Mouse (Mus musculus): ENCODE measurements at regions not wholly inside any gene's neighbourhood (a gene's known extent, or its start where the extent isn't known, plus 50 kb on each side); places are given as distances from the start of the nearest gene placed in this dataset.

DNA sequence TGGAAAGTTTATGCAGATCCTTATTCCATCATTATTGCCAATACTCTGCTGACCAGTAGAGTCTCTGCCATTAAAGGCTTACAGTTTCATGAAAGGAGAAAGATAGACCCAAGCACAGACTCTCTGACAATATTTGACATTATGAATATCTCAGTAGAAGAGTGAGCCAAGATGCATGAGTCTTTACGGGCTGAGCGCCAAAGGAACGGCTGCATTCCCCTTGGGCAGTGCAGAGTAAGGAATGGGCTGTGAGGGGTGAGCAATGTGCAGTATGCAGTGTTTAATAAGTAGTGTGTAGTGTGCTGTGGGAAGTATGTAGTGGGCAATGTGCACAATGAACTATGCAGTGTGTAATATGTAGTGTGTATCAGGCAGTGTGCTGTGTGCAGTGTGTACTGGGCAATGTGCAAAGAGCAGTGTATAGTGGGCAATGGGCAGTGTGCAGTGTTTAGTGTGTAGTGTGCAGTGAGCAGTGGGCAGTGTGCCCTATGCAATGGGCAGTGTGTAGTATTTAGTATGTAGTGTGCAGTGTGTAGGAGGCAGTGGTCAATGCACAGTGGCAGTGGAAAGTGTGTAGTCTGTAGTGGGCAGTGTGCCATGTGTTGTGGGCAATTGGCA, 671.8 kb downstream of the 5730522E02Rik start:
- no peak for DNase-seq (ENCODE audit: low spot score in 2 of 2)

DNA sequence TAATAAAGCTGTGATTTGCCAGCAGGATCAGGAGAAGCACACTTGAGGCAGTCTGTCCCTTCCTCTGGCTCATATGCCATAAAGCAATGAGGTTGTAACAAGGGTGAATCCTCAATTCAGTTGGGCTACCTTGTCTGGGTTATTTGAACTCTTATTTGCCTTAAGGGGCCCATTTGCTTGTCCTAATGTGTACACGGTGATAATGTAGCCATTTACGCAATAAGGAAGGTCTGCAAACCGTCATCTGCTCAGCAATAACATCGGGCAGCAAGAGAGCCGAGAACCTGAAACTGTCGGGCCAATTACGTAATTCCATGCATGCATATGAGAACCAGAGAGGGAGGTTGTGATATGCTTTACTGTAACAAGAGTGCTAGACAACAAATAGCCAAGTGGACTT, 674.5 kb downstream of the 5730522E02Rik start:
- no peak for DNase-seq (ENCODE audit: low spot score in 2 of 2)

DNA sequence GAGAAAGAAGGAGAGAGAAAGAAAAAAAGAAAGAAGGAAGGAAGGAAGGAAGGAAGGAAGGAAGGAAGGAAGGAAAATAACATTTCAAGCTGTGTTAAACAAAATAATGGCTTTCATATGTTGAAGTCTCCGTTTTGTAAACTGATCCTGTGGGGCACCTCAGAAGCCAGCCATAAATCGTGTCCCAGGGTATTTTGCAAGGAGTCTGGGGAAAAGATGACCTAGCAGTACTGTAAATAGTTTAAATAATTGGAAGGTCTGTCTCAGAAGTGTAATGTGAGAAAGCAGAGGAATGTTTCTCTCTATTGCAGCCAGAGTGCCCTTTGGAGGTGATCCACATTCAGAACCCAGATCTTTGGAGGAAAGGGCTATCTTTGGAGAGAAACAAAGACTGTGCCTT, 677.5 kb downstream of the 5730522E02Rik start:
- no peak for DNase-seq (ENCODE audit: low spot score in 2 of 2)

DNA sequence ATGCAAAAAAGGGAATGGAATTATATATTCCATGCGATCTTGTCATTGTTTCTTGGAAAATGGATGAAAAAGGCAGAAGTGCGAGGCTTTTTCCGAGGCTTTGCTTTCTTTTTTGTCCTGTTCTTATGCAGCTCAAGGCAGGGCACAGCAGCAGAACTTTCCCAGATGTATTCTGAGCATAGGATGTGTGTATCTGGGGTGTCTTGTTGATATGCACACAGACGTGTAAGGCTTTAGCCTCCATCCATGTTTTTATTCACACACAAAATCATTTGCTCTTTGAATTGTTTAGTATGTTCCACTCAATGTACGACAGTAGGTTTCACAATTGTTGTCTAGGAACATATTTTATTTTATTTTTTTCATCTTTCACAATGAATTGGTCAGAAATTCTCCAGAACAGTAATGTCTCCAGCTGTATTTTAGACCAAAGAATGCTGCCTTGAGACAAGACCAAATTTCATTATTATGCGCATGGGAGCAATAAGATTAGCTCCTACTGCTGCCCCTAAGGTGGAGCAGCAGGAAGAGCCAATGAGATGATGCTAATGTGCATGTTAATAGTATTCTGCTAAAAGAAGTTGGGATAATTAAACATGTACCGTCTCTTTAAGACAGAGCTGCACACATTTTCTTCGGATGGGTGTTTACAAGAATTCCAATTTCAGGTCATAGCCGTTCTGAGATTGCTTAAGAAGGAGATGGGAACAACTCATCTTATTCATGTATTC, 678.7 kb downstream of the 5730522E02Rik start:
- no peak for DNase-seq (ENCODE audit: low spot score in 2 of 2)

DNA sequence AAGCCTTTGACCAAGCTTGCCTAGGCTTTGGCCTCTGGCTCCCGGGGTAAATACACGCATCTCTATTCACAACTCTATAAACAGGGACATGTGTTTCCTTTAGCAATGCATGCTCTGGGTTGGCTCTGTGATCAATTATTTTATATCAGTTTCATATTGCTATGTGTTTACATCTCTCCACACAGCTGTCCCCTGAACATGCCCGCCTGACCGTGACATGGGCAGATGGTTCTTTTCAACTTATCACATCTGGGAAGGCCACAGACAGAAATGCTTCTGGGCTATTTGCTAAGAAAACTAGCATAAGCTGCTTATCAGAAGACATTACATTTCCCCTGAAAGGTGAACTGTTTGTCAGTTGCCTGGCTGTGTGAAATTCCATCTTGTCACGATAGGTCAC, 682.5 kb downstream of the 5730522E02Rik start:
- DNase-seq (ENCODE audit: low spot score in 2 of 2), result no peak

DNA sequence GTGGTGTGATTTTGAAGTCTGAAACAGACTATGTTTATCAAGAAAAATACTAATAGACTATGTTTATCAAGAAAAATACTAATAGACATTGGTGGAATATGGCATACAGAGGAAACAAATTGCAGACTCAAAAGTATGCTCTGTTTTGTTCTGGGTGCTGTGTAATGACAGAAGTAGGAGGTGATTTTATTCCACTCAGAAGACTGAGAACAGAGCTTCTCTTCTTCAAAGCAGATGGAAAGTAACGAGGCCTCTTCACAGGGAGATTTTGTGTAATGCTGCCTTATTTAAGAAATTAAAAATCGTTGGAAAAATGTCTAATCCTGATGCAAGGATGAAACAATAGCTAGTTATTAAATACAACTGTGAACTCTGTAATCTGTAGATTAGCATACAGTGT, 691.7 kb downstream of the 5730522E02Rik start:
- DNase-seq (ENCODE audit: low spot score in 2 of 2), result no peak

DNA sequence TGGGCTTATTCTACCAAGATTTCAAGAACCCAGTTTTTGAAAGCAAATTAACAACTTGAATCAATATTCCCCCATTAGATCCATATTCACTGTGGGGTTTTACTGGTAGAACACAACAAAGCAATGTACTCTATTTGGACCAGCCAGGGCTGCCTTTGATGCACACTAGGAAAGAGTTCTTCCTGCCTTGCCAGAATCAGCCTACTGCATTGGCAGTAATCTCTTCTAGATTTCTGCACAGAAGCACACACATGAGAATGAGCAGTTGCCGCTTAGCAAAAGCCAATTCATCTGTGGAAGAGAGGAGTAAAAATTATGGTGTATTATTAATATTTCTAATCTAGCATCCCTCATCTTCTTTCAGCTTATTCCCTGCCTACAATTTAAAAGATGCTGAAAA, 692.4 kb downstream of the 5730522E02Rik start:
- DNase-seq (ENCODE audit: low spot score in 2 of 2), result no peak

DNA sequence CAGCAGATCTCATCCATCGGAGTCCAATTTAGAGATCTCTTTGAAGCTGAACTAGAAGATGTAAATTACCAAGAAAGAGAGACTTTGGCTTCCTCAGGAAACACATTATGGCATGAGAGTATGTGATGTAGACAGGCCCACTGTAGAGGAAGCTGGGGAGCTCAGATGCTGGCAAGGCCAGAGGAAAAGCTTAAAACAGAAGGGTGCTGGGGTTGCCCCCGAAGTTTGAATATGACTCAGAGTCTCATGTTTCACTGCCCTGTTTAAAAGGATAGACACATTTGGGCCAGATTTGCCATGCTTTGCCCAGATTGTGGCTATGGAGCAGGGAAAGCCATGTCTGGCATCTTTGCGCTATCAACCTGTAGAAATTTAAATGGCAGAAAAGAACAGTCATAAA, 705.1 kb downstream of the 5730522E02Rik start:
- no peak for DNase-seq (ENCODE audit: low spot score in 2 of 2)

DNA sequence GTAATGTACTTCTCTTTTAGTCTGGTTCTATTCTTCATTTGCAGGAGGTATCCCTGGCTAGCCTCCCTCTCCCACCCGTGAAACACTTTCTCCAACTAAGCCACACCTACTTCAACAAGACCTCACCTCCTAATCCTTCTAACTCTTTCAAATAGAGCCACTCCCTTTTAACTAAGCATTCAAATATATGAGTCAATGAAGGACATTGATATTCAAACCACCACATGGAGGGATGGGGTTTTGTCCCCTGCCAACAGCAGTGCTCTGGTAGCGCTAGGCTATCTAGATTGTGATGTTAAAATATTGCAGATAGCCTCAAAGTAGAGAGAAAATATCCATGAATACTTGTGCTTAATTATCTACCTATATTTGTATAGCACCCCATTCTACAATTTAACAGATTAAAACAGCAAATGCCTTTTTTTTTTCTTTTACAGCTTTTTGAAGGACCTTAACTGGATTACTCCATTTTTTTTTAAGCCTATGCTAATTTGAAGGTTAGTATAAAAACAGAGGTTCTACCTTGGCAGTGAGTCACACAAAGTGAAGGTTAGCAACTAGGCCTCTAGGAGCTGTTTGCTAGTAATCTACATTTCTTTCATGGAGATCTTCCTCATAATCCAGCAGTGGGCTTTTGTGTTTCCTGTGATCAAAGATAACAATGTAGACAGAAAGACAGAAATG, 736.7 kb downstream of the 5730522E02Rik start:
- no peak for DNase-seq (ENCODE audit: low spot score in 2 of 2)

DNA sequence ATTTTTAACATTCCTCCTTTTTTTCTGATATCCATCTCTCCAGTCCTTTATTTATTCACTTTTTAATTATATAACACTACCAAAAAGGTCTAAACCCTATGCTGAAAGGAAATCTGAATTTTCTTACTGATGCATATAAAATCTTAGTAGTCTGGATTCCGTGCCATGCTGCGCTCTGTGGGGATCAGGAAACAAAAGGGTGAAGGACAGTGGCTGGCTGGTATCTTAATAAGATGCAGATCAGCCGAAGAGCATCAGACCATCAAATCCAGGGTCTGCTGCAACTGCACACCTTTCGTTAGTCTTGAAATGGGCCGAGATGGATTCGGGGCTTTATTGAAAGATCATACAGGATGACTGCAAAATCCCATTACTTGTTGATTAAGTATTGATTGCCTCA, 740.7 kb downstream of the 5730522E02Rik start:
- no peak for DNase-seq (ENCODE audit: low spot score in 2 of 2)

DNA sequence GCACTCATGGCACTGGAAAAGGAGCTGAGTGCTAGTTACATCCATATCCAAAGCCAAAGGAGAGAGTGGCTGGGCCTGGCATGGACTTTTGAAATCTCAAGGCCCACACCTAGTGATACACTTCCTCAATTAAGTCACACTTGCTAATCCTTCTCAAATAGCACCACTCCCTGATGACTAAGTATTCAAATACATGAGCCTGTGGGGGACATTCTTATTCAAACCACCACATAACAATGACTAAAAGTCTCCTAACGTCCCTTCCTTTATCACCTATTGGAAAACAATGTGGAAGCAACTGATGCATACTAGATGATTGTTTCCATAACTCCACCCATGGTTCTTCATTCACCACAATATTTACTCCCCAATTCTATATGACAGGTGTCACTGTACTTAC, 773.4 kb downstream of the 5730522E02Rik start:
- DNase-seq (ENCODE audit: low spot score in 2 of 2), result no peak

DNA sequence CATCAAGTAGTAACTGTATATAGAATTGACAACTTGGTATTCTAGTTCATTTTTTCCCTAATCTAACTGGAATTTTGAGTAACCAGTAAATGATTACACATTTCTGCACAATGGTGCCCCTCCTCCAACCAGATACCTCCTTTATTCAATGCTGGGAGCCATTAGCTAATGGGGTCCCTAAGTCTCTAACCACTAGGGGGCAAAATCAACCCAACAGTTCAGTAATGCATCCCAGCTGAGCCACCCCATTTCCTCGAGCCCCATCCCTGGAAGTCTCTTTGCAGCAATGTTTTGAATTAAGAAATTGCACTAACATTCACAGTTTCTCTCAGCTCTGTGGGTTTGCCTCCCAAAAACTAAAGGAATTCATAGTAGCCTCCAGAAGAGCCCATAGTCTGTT, 774.9 kb downstream of the 5730522E02Rik start:
- no peak for DNase-seq (ENCODE audit: low spot score in 2 of 2)

DNA sequence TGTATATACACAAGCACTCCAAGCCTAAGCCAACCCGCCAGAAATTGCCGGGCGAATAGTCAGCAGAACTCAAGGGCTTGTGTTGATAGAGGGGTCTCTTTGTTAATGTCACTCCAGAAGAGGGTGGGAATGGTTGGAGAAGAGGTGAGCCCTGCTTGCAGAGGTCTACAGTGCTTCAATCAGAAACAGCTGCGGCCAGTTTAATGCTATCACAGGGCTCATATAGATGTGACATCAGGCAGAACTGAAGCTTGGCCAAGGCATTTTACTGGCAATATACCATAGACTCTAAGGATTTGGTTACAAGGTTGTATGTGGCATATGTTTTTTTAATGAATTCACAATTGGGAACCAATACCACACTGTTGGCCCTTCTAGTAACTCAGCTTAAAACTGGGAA, 787.4 kb downstream of the 5730522E02Rik start:
- DNase-seq (ENCODE audit: low spot score in 2 of 2), result no peak

DNA sequence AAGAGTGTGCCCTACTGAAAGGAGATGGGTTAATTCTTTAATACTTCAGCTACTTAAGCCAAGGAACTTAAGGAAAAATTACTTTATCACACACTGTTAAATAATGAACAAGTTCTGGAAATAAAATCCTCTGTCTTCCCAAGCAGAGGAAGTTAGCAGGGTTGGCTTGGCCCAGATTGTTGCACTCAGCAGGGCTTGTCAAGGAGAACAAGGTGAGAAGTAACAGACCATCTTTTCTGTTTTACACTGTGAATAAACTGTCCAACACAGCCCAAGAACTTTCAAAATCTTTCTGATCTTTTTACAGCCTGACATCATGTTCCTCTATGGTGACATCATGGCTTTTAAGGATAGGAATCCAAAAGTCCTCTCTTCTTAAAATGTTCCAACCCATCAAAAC, 789.1 kb downstream of the 5730522E02Rik start:
- no peak for DNase-seq (ENCODE audit: low spot score in 2 of 2)

DNA sequence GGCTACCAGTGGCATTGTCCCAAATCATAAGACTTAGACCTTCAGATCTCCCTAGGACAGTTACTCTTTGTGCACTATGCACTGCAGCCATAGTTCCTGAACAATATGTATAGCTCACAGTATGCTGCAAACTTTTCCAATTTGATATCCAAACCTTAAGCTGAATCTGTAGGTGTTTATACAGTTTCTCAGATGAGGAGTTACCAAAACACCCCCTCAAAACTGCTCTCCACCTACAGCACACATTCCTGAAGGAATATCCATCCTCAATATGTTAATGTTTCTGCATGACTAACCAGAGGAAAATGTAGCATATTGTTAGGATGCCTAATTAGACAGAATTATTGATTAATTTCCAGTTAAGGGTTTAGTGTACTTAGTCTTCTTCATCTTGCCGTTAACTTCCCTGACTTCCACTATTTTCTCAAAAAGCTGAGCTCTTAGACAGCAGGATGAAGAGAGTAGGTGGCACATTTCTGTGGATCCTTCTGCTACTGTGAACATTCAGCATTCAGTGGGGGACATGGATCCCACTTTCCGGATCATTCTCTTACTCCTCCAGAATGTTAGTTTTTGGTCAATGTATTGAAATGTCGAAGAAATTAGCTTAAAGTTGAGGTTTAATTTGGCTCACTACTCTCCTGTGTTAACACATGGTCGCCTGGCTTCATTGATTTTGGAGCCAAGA, 800.0 kb downstream of the 5730522E02Rik start:
- DNase-seq (ENCODE audit: low spot score in 2 of 2), result no peak

DNA sequence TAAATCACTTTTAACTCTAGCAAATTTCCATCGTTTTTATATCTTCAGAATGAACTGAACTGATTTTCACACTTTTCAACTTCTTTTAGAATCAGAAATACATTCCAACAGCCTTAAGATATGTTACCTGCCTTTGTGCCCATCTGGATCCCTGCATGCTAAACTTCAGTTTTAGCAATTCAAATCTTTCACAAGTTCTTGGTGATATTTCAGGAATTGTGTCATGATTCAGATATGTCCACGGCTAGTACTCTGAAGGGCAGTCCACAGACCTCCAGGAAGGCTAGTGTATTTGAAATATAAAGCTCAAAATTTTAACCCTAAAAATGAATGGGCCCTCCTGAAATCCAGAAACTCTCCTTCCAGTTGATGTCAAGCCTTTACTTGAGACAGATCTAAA, 818.9 kb downstream of the 5730522E02Rik start:
- no peak for DNase-seq (ENCODE audit: low spot score in 2 of 2)

DNA sequence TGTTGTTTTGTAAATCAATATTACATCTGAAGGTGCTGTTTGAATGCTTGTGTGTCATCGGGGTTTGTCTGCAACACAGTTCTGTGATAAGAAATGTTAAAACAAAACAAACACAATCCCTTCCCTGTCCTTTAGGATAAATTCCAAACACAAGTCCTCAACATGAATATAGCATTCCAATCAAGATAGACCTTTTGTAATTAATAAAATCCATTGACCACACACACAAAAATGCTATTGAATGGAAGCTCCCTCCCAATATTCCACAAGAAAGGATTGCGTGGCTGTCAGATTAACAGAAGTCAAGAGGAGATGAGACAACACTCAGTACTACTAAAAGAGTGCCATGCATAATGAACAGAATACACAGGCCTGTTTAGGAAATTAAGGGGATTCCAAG, 843.5 kb downstream of the 5730522E02Rik start:
- no peak for DNase-seq (ENCODE audit: low spot score in 2 of 2)

DNA sequence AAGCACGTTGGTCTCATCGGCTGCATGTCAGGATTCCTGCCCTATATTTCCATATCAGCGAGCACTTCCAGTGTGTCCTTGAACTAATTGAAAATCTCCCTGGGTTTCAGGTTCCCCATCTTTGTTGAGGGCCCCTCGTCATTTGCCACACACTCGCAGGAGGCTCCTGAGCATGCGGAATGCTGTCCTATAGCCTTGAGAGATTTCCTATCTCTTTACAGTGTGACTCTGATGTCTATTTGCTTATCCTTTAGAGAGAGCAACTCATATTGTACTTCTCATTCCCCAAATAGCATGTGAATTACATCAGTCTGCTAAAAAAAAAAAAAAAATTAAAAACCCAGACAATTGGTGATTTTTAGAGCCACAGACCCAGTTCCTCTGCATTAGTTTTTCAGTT, 845.1 kb downstream of the 5730522E02Rik start:
- DNase-seq (ENCODE audit: low spot score in 2 of 2), result no peak

DNA sequence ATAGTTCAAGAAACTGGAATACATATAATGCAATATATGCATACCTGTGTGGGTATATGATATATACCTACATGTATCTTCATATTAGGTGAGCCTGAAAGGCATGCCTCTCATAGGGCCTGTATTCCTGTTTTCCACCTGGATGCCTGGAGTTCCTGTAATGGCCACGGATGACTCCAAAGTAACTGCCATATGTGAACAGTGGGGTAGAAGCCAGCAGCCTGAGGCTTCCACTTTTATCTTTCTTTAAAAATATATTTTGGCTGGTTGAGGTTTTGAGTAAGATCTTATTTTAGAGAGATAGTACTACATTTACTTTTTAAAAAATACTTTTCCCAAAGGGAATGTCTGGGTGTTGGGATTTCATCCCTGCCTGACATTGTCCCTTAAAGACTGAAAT, 850.8 kb downstream of the 5730522E02Rik start:
- no peak for DNase-seq (ENCODE audit: low spot score in 2 of 2)

DNA sequence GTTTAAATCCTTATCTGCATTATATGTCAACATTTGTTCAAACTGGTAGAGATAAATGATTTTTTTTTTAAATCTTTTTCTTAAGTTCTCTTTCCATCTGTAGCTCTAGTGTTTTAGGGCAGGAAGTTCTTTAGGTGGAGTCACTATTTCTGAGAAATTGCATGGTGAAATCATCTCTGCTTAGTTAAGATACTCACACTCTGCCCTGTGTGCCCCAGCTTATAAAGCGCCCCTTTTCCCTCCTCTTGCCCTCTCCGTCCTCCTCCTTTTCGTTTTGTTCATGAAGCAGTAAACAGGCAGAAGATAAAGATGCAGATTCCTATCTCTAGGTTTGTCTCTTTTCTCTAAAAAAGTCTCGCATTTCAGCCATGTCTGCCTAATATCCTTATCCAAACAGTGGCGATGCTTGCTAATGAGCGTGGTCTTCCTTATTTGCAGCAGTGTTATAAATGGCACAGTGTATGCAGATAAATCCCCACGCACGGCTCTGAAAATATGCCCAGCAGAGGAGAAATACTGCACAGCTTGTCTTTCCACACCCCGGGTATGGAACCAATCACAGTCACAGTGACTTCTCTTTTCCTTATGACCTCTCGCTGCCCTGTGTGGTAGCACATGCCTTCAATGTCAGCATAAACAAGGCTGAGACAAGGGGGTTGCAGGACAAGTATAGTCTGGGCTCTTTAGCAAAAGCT, 852.7 kb downstream of the 5730522E02Rik start:
- peak; percentile 13 to 32 for DNase-seq (ENCODE audit: low spot score in 2 of 2)

Measured in left cerebral cortex, adult 18-20 months (tissue).